Mouse (Mus musculus) ES-CJ7 (cell line): ENCODE results near the gene Tas2r118.

Source experiments
- DNase-seq: peaks from one replicate; pipeline ENCODE4 v3.0.0; 2011; ENCODE audit warnings: low read depth, low spot score

The Tas2r118 gene

DNA sequence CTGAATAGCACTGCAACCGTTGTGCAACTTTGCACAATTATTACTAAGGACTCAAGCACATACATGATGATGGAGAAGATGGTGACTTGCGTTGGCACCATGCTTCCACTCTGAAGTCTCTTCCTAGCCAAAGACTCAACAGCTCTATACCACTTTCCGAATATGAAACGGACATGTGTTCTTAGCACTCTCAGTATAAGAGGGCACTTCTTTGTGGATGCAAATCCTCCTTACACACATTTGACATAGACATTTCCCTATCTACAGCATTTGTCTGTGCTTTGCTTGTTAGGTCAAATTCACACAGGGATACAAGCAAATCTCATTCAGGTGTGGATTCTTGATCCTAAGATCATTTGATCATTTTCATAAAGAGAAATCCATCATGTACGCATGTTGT, at the start of gene Tas2r118:
Gene Tas2r118, minus strand, starts transcription at position 101 of the 400 bp plus-strand sequence.
- no peak for DNase-seq

DNA sequence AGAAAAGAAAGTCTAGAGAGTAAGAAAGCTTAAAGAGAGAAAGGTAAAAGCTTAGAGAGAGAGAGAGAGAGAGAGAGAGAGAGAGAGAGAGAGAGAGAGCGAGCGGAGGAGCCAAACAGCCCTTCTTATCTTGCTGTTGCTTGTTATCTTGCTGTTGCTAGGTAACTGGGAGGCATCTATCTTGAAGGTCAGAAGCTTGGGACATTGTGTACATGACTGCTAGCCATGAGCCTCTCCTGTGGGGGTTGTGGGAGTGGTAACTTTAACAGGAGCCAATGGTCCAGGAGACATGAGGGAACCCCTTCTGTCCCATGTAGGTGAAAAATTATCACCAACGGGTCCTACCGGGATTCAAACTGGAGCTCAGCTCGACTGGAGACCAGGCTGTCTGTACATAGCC, 48.5 kb upstream of the Tas2r118 start:
- no peak for DNase-seq

DNA sequence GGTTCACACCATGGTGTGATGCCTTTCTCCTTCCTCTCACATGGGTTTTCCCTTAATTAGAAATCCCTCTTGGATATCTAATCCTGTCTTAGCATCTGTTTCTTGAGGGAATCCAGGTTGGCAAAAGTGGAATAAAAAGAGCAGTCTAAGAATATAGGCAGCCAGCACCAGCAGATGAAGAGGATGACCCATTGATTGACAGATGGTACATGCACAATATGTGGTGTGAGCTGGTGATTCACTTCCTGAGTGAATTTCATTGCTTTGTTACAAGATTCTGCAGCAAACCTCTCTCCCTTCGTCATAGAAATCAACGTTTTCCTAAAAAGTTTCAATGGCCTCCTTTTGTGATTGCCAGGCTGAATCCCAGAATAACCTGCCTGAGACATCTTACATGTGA, 23.4 kb upstream of the Tas2r118 start:
- DNase-seq: no peak

DNA sequence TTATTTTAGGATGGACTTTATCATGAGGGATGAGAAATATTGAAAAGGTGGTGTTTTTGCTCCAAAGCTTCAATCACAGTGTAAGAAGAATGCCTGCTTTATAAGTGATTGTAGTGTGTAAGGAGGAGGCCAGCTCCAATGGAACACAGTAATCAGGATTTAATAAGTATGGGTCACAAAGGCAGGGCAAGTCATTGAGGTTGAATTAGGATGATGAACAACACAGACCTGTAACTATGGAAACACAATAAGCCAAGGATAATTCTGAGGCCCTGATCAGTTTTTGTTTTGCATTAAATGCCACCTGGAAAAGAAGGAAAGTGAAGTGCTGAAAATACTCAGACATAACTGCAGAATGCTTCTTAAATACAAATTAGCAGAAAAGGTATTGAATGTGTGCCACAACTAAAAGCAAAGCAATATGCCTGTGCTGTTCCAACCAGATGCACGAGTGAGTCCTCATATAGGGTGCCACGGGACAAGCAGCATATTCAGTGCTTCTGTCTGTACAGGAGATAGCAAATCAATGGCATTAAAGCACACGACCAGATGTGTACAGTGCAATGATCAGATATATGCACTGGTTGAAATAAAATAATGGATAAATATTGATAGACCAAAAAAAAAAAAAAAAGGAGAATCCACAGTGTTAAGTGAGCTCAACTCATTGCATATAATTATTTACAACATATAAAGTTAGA, 21.0 kb upstream of the Tas2r118 start:
- no peak for DNase-seq

DNA sequence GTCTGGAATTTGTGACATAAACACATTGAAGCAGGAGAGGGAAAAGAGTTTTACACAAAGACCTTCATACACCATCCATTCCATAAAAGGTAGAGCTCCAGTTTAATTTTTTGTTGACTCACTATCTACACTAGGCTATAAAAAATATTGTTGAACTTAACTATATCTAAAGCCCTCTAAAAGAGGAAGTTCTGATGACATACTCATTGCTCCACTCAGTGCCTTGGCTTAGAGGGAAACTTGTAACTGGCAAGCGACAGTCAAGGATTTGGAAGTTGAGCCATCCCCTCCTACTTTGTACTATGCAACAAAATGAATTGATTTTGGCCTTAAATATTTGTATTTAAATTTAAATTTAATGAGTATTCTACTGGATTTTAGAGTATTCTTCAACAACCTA, 16.4 kb upstream of the Tas2r118 start:
- DNase-seq: no peak

DNA sequence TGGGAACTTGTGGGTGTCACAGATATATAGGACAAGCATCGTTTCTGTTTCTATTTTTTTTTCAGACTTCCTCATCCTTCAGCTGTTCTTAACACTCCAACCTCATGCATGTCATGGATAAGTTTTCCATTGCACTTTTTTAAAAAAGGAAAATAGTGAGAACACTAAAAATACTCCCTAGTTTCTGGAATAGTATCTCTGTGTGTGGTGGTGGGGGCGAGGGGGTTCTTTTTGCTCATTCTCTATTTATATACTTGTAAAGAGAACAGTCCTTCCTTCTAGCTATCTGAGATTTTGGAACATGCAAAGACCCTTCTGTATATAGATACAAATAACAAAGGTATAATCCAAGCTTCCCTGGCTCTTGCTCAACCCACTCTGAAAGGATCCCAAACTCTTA, 2.9 kb downstream of the Tas2r118 start:
- no peak for DNase-seq

DNA sequence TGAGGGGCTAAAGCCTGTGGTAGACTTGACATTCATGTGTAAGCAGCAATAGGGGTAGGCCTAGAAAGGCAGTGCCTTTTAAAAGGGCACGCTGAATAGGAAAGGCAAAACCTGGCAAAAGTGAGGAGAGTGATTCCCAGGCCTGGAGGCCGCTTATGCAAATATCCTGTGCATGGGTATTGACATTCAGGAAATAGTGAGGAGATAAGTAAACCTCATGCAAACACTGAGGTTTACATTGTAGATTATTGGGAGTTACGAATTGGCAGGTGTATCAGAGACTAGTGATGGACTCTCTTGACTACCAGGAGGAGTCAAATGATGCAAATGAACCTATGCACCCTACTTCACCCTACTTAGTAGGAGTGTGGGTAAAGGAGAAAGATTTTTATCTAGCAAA, 3.9 kb downstream of the Tas2r118 start:
- no peak for DNase-seq

DNA sequence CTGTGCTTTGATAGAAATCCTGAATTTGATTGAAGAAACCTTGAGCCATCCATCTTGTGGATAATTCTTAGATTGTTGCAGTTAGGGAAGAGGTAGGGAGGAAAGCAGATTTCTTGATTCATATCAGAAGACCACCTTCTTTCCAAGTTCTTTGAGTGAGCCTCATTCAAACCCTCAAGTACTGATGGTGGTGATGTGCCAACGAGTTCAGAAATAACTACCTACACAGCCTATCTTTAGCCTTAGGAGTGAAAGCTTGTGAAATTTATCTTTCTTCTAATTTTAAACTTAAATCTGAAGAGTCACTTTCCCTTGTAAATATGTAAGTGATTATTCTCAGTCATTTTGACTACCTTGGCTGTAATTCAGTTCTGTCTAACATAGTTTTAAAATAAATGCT, 6.1 kb downstream of the Tas2r118 start:
- no peak for DNase-seq

DNA sequence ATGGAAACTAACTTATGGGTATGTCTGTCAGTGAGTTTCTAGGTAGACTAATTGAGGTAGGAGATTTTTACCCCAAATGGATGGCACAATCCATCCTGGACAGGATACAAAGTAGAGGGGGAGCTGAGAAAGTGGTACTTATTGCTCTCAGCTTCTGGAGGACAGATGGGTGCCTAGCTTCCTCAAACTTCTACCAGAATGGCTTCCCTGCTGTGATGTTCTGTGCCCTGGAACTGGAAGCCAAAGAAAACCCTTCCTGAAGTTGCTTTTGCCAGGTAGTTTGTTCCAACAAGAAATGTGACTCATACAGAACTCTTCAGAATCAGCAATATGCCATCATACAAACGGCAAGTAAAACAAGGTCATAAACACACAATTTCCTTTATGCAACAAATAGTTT, 29.1 kb downstream of the Tas2r118 start:
- DNase-seq: no peak

DNA sequence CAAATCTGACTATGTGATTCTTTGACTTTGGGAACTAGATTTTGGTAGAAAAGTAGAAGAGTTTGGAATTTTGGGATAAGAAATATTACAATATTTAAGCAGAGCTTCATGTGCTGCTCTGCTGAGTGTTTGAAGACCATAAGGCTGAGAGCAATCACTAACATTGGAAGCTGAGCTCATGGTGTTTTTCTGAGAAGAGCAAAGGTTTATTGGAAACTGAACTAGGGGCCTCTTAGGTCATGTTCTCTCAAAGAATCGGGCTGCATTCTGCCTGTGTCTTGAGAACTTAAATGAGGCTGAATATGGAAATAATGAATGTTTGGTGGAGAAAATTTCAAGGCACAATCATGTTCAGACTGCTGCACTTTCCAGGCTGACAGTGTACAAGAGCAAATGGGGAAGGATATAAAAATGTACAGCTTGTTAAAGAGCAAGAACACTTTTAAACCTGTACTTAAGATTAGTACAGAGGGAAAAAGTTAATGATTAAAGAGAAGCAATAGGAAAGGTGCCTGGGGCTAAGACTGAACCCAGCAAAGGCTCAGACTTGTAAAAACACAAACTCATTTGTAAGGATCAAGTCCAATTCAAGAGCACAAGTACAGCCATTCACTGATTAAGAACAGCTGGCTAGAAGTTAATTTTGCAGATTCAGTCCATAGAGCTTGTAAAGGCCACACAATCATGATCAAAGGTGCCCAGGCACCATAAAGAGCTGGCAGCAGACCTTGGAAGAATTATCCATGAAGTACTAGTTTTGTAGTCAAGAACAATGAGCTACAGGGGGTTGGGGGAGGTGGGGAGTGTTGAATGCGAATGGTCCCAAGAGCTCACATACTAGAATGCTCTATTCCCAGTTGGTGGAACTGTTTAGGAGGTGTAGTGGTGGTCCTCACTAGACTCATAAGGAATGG, 31.0 kb downstream of the Tas2r118 start:
- DNase-seq: peak; percentile 4

DNA sequence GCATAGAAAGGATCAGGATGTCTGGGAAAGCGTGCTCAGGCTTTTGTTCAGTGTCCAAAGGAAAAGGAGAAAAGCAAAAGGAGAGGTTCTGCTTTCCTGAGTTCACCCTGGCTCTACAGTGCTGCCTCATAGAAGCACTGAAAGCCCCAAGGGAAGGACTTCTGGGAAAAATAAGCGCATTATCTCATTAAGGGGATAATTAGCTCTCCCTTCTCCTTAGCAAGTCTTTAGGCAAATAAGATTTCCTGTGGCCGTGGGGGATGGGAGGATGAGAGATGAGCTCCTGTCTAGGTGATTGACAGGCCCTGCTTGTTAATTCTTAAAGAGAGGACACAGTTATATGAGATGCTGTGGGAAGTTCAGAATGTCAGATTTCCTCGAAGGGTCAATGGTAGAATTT, 33.4 kb downstream of the Tas2r118 start:
- no peak for DNase-seq

DNA sequence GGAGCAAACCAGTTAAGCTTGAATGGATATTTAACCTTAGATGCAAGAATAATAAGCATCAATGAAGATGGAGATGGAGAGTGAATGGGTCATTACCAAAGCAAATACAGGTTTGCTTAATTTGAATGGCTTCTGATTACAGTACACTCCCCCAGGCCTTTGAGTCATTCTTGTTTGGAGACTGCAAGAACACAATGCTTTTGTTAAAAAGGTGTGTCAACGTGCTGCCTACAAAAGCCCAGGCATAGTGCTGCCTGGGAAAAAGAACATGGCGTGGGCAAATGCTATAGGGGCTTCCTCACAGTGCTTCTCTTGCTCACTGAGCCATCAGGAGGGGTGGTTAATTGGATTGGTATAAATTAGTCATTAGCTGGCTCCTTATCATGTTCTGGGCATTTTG, 46.1 kb downstream of the Tas2r118 start:
- peak; percentile 55 for DNase-seq
